Mouse (Mus musculus): ENCODE data around the gene Gm15056. TPM values are rescaled to one million over a fixed set of nuclear protein-coding genes. Genes with fewer than 3 reads are reported as not detected.

Gene Gm15056
- 0.29 TPM in 1 of 2 replicates, not detected in the other for polyA plus RNA-seq (2012; rRNA removed; ENCODE audit: low replicate concordance)

DNA sequence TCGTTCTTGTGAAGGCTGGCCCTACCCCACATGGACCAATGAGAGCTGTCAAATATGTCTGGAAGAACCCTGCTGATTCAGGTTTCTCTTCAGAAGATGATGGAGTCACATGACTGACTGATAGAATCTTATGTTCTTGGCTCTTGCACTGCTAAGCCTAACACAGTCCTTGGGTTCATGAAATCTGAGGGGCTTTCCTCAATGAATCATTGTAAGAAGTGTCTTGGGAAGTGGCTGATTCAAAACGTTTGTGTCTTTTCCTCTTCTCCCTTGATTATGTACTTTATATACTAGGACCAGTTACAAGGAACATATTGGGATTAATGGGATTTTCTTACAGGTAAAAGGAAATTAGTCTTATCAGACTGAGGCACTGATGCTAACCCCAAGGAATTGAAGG, at the start of gene Gm15056:
Gm15056 (minus strand) TSS at position 101 of the 400 bp plus-strand sequence.

GRCm38 (mm10) chr8:20944610-20945009, 42.2 kb upstream of the Gm15056 start, which contains the start of gene AY761185:
Gene AY761185 (minus strand): TSS chr8:20944710.

GRCm38 (mm10) chr8:20921971-20922370, 19.5 kb upstream of the Gm15056 start, which contains the start of gene Gm6040:
Gene Gm6040 (minus strand): TSS chr8:20922071.

GRCm38 (mm10) chr8:20892369-20892768, 10.1 kb downstream of the Gm15056 start, which contains the start of gene Defb33:
Gene Defb33 (plus strand): TSS chr8:20892669.

Other genes with a start within 250 kb of the Gm15056 start
- not detected in 2 replicates for gene Defb33, start 10.0 kb downstream of the Gm15056 start, polyA plus RNA-seq (2012; rRNA removed; ENCODE audit: low replicate concordance)
- gene Gm6040, start 19.4 kb upstream of the Gm15056 start, polyA plus RNA-seq (2012; rRNA removed; ENCODE audit: low replicate concordance): 0.21 TPM in 1 of 2 replicates, not detected in the other
- gene AY761185, start 42.1 kb upstream of the Gm15056 start, polyA plus RNA-seq (2012; rRNA removed; ENCODE audit: low replicate concordance): 0.82 and 2.9 TPM in 2 replicates
- gene Defa21, start 122.9 kb upstream of the Gm15056 start, polyA plus RNA-seq (2012; rRNA removed; ENCODE audit: low replicate concordance): not detected in 2 replicates
- not detected in 2 replicates for gene Defa23, start 152.4 kb upstream of the Gm15056 start, polyA plus RNA-seq (2012; rRNA removed; ENCODE audit: low replicate concordance)
- gene Defa35, start 162.4 kb upstream of the Gm15056 start, polyA plus RNA-seq (2012; rRNA removed; ENCODE audit: low replicate concordance): not detected in 2 replicates
- not detected in 2 replicates for gene Defa25, start 181.8 kb upstream of the Gm15056 start, polyA plus RNA-seq (2012; rRNA removed; ENCODE audit: low replicate concordance)
- gene Gm14851, start 193.4 kb upstream of the Gm15056 start, polyA plus RNA-seq (2012; rRNA removed; ENCODE audit: low replicate concordance): not detected in 2 replicates
- gene Defa30, start 232.0 kb upstream of the Gm15056 start, polyA plus RNA-seq (2012; rRNA removed; ENCODE audit: low replicate concordance): not detected in 2 replicates

Measured in subcutaneous adipose tissue, adult 2 months (tissue).